Mouse (Mus musculus): ENCODE data around the gene Phka2. TPM values are rescaled to one million over a fixed set of nuclear protein-coding genes. Genes with fewer than 3 reads are reported as not detected.

Gene Phka2
- polyA plus RNA-seq, 1 experiment: 8.2 TPM

DNA sequence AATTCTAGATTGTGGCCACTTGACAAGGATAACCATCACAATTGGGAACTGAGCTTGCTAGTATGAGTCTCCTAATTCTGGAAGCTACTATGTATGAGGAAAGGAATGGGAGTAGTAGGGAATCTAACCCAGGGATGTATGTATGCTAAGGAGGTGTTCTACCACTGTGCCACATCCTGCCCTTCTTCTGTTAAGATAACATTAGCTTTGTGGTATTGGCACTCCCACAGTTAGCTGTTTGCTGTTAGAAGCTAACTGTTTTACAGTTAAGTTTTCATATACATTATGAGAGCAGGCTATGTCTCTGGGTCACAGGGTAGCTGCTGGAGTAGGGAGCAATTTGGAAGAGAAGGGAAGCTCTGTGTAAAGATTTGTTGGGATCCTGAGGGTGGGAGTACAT, 14.1 kb downstream of the Phka2 start:
- Histone ChIP-seq H3K27me3 (ENCODE audit: control insufficient read depth, insufficient read depth, insufficient read length) (no peaks in the 10 kb centered on the region), H3K4me3 (ENCODE audit: insufficient read depth, poor library complexity, severe bottlenecking) (no peak overlapping the region), H3K79me3 (ENCODE audit: low read depth) (no peaks in the 10 kb centered on the region), H3K79me2 (ENCODE audit: control insufficient read depth, insufficient read depth) (peaks cover 6% of the 10 kb centered on the region), H3ac (ENCODE audit: control insufficient read depth, insufficient read length, low read depth) (no peak overlapping the region), H3K36me3 (ENCODE audit: control insufficient read depth, insufficient read depth) (no peaks in the 10 kb centered on the region)
- no peak for TF ChIP-seq CEBPB (IDR thresholded peaks at IDR 0.05; ENCODE audit: low read depth)
- no peak for TF ChIP-seq CTCF (IDR thresholded peaks at IDR 0.05; ENCODE audit: control insufficient read depth, insufficient read depth, insufficient read length)
- no peak for TF ChIP-seq MAX (IDR thresholded peaks at IDR 0.05)
- no peak for TF ChIP-seq FOSL1 (IDR thresholded peaks at IDR 0.05; ENCODE audit: insufficient read depth, low read length, poor library complexity, severe bottlenecking)
- TF ChIP-seq MYOG (IDR thresholded peaks at IDR 0.05; ENCODE audit: control insufficient read depth, extremely low read depth, insufficient read length): no peak
- no peak for TF ChIP-seq MYOD1 (IDR thresholded peaks at IDR 0.05; ENCODE audit: control insufficient read depth, insufficient read length, low read depth)
- no peak for TF ChIP-seq USF1 (IDR thresholded peaks at IDR 0.05; ENCODE audit: low read depth)

DNA sequence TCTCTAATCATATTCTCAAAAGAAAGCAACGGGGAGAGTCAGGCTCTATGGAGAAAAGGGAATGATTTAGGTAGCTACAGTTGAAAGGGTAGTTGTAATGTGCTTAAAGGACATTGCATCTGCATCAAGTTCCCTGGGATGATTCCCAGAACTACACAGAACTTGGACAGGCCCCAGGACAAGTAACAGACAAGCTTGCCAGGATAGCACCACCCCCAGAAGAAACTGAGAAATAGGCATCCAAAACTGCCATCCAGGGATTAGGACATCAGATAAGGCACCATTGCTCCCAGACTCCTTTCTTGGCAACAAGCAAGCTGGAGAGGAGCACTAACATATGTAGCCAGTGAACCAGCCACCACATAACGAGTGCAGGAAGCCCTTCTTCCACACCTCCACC, 40.8 kb downstream of the Phka2 start:
- no peaks in the 10 kb centered on the region for H3K79me3 ChIP-seq (ENCODE audit: low read depth)
- no peaks in the 10 kb centered on the region for H3K27me3 ChIP-seq (ENCODE audit: control insufficient read depth, insufficient read depth, insufficient read length)
- no peaks in the 10 kb centered on the region for H3K36me3 ChIP-seq (ENCODE audit: control insufficient read depth, insufficient read depth)

DNA sequence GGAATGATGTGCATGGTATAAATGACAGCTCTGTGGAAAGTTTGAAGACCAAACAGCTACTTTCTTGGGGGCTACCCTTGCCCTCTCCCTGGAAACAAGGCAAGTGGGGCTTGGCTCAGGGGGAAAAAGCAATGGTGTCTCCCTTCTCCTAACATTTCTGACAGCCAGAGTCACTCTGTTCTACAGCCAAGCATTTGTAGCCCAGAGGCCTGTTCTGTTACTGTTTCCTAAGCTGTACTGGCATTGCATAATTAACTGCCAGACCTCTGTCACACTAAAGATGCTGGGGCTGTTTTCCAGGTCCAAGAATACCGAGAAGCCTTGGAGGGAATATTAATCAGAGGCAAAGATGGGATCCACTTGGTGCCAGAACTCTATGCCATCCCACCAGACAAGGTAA, 46.9 kb downstream of the Phka2 start:
- H3K79me3 ChIP-seq (ENCODE audit: low read depth): no peaks in the 10 kb centered on the region
- TF ChIP-seq CTCF (IDR thresholded peaks at IDR 0.05; ENCODE audit: control insufficient read depth, insufficient read depth, insufficient read length) (no peak), MYOG (IDR thresholded peaks at IDR 0.05; ENCODE audit: control insufficient read depth, extremely low read depth, insufficient read length) (no peak)
- H3K27me3 ChIP-seq (ENCODE audit: control insufficient read depth, insufficient read depth, insufficient read length): no peaks in the 10 kb centered on the region

More for the DNA sequence above, 40.8 kb downstream of the Phka2 start:
- Histone ChIP-seq H3K79me2 (ENCODE audit: control insufficient read depth, insufficient read depth) (no peaks in the 10 kb centered on the region), H3K4me3 (ENCODE audit: insufficient read depth, poor library complexity, severe bottlenecking) (no peak overlapping the region), H3ac (ENCODE audit: control insufficient read depth, insufficient read length, low read depth) (no peak overlapping the region)
- TF ChIP-seq MYOG (IDR thresholded peaks at IDR 0.05; ENCODE audit: control insufficient read depth, extremely low read depth, insufficient read length) (no peak), USF1 (IDR thresholded peaks at IDR 0.05; ENCODE audit: low read depth) (no peak), FOSL1 (IDR thresholded peaks at IDR 0.05; ENCODE audit: insufficient read depth, low read length, poor library complexity, severe bottlenecking) (no peak), MYOD1 (IDR thresholded peaks at IDR 0.05; ENCODE audit: control insufficient read depth, insufficient read length, low read depth) (no peak), CTCF (IDR thresholded peaks at IDR 0.05; ENCODE audit: control insufficient read depth, insufficient read depth, insufficient read length) (no peak), CEBPB (IDR thresholded peaks at IDR 0.05; ENCODE audit: low read depth) (no peak), MAX (IDR thresholded peaks at IDR 0.05) (no peak)

DNA sequence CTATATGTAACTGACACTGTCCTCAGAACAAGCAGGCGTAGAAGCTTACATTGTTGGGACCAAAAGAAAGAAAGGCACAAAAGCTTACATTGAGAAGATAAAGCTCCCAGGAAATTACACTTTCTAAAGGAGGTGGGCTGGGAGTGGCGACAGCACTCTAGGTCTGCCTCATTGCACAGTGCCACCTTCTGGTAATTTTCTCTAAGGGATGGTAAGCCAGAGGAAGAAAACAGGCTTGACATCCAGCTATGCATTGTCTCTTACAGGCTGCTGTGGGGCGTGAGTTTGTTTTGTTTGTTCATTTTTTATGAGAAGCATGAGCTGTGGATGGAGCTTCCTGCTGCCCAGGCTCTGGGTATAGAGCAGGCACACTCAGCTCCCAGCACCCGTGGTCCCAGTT, 50.1 kb downstream of the Phka2 start:
- Histone ChIP-seq H3ac (ENCODE audit: control insufficient read depth, insufficient read length, low read depth) (no peak overlapping the region), H3K27me3 (ENCODE audit: control insufficient read depth, insufficient read depth, insufficient read length) (no peaks in the 10 kb centered on the region), H3K79me3 (ENCODE audit: low read depth) (no peaks in the 10 kb centered on the region), H3K36me3 (ENCODE audit: control insufficient read depth, insufficient read depth) (peaks cover 2% of the 10 kb centered on the region), H3K4me3 (ENCODE audit: insufficient read depth, poor library complexity, severe bottlenecking) (no peak overlapping the region), H3K79me2 (ENCODE audit: control insufficient read depth, insufficient read depth) (no peaks in the 10 kb centered on the region)
- no peak for TF ChIP-seq MYOG (IDR thresholded peaks at IDR 0.05; ENCODE audit: control insufficient read depth, extremely low read depth, insufficient read length)
- TF ChIP-seq CEBPB (IDR thresholded peaks at IDR 0.05; ENCODE audit: low read depth): no peak
- TF ChIP-seq MAX (IDR thresholded peaks at IDR 0.05): no peak
- no peak for TF ChIP-seq MYOD1 (IDR thresholded peaks at IDR 0.05; ENCODE audit: control insufficient read depth, insufficient read length, low read depth)
- no peak for TF ChIP-seq CTCF (IDR thresholded peaks at IDR 0.05; ENCODE audit: control insufficient read depth, insufficient read depth, insufficient read length)
- TF ChIP-seq FOSL1 (IDR thresholded peaks at IDR 0.05; ENCODE audit: insufficient read depth, low read length, poor library complexity, severe bottlenecking): no peak
- TF ChIP-seq USF1 (IDR thresholded peaks at IDR 0.05; ENCODE audit: low read depth): no peak

More for the DNA sequence above, 46.9 kb downstream of the Phka2 start:
- Histone ChIP-seq H3K36me3 (ENCODE audit: control insufficient read depth, insufficient read depth) (peaks cover 2% of the 10 kb centered on the region), H3K4me3 (ENCODE audit: insufficient read depth, poor library complexity, severe bottlenecking) (no peak overlapping the region), H3ac (ENCODE audit: control insufficient read depth, insufficient read length, low read depth) (no peak overlapping the region), H3K79me2 (ENCODE audit: control insufficient read depth, insufficient read depth) (no peaks in the 10 kb centered on the region)

DNA sequence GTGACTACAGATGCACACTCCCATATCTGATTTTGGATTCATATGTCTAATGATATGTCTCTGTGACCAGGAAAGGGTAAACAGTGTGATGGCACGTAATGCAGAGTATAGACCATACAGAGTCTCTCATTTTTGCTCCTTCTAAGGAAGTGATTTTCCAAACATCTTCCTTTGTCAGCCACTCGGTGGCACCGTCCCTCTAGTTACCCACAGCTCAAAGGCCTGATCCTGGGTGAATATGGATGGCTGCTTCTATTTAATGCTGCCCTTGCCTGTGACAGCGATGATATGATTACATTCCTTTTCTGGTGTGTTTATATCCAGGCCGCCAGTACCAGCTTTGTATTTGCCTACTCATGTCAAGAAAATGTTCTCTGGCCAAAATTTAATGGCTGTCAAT, 81.6 kb downstream of the Phka2 start:
- no peak overlapping the region for H3ac ChIP-seq (ENCODE audit: control insufficient read depth, insufficient read length, low read depth)
- no peaks in the 10 kb centered on the region for H3K27me3 ChIP-seq (ENCODE audit: control insufficient read depth, insufficient read depth, insufficient read length)
- no peaks in the 10 kb centered on the region for H3K79me3 ChIP-seq (ENCODE audit: low read depth)
- no peaks in the 10 kb centered on the region for H3K79me2 ChIP-seq (ENCODE audit: control insufficient read depth, insufficient read depth)
- H3K4me3 ChIP-seq (ENCODE audit: insufficient read depth, poor library complexity, severe bottlenecking): no peak overlapping the region
- no peak for TF ChIP-seq MYOD1 (IDR thresholded peaks at IDR 0.05; ENCODE audit: control insufficient read depth, insufficient read length, low read depth)
- TF ChIP-seq CTCF (IDR thresholded peaks at IDR 0.05; ENCODE audit: control insufficient read depth, insufficient read depth, insufficient read length): no peak
- no peak for TF ChIP-seq MAX (IDR thresholded peaks at IDR 0.05)
- no peak for TF ChIP-seq FOSL1 (IDR thresholded peaks at IDR 0.05; ENCODE audit: insufficient read depth, low read length, poor library complexity, severe bottlenecking)
- TF ChIP-seq USF1 (IDR thresholded peaks at IDR 0.05; ENCODE audit: low read depth): no peak
- TF ChIP-seq MYOG (IDR thresholded peaks at IDR 0.05; ENCODE audit: control insufficient read depth, extremely low read depth, insufficient read length): no peak
- no peak for TF ChIP-seq CEBPB (IDR thresholded peaks at IDR 0.05; ENCODE audit: low read depth)
- no peaks in the 10 kb centered on the region for H3K36me3 ChIP-seq (ENCODE audit: control insufficient read depth, insufficient read depth)

DNA sequence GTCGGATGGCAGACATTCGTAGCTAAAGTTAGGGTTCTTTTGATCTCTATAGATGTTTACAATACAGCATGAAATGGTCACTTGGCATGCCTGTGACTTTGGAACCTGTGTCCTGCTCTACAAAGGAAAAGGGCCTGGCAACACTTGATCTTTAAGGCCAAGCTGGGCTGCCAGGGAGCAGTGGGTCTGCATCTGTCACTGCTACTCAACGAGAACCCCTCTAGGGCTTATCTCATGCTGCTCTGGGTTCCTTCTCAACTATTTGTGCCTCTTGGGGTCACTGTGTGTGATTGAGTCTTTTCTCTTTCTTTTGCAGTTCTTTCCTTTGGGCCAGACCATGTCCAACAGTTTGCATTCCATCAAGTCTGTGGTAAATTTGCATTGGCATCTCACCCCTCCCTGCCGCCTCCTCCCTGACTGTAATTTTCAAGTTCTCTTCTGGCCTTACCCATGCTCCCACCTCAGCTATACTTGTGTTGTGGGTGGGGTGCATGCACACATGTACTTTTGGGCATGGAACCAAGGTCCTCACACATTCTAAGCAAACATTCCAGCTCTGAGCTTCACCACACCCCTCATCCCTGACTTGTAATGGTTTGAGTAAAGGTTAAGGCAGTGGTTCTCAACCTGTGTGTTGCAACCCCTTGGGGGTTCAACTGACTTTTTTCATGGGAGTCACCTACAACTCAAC, 82.3 kb downstream of the Phka2 start:
- Histone ChIP-seq H3K79me2 (ENCODE audit: control insufficient read depth, insufficient read depth) (no peaks in the 10 kb centered on the region), H3K4me3 (ENCODE audit: insufficient read depth, poor library complexity, severe bottlenecking) (no peak overlapping the region), H3K79me3 (ENCODE audit: low read depth) (no peaks in the 10 kb centered on the region), H3K36me3 (ENCODE audit: control insufficient read depth, insufficient read depth) (no peaks in the 10 kb centered on the region), H3K27me3 (ENCODE audit: control insufficient read depth, insufficient read depth, insufficient read length) (no peaks in the 10 kb centered on the region), H3ac (ENCODE audit: control insufficient read depth, insufficient read length, low read depth) (no peak overlapping the region)
- no peak for TF ChIP-seq USF1 (IDR thresholded peaks at IDR 0.05; ENCODE audit: low read depth)
- no peak for TF ChIP-seq MAX (IDR thresholded peaks at IDR 0.05)
- no peak for TF ChIP-seq FOSL1 (IDR thresholded peaks at IDR 0.05; ENCODE audit: insufficient read depth, low read length, poor library complexity, severe bottlenecking)
- no peak for TF ChIP-seq MYOD1 (IDR thresholded peaks at IDR 0.05; ENCODE audit: control insufficient read depth, insufficient read length, low read depth)
- TF ChIP-seq MYOG (IDR thresholded peaks at IDR 0.05; ENCODE audit: control insufficient read depth, extremely low read depth, insufficient read length): no peak
